In the genomic region with DNA sequence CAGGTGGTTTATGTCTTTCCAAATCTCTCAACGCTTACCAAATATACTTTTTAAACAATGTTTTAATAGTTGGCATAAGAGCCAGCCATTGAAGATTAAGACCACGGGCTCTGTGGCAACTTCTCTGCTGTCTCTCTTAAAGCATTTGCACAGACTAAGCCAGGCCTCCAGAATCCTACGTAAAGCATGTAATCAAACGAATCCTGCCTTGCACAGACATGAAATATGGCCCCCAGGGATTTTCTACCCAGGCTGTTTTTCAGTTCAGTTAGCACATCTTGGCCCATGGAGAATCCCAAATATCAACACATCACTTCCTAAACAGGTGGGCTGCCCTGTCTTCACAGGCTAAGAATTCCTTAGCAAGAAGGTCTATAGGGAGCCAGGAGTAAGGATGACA, we compare ENCODE assay signal across 20 mouse cellular contexts.
DNase-seq lines count a peak whose midpoint lies in the region; ATAC-seq and TF ChIP-seq lines count a peak whose summit lies in the region.
"Had no signal": no experiment of that assay in that cellular context is flagged by ENCODE, and none has a peak within 500 bp of the region (broad histone marks: within the 10 kb centered on the region; RNA-seq: fewer than 3 reads in every experiment).

No protein-coding gene starts in this region.

- H3K4me1 ChIP-seq in embryonic facial prominence, embryonic 11.5 days (ENCODE audit: control insufficient read depth, insufficient read depth, low read length) = no peaks in the 10 kb centered on the region
- H3K4me1 ChIP-seq in embryonic facial prominence, embryonic 10.5 days = peaks cover 5% of the 10 kb centered on the region; the same call in 1 of the 2 replicates
- H3K4me1 ChIP-seq in lung, postnatal 0 days (ENCODE audit: insufficient read depth, low read depth, low read length) = no peaks in the 10 kb centered on the region
- H3K4me1 ChIP-seq: forebrain, embryonic 12.5 days; heart, embryonic 10.5 days; hindbrain, embryonic 13.5 days had no signal

- H3K36me3 ChIP-seq in embryonic facial prominence, embryonic 11.5 days (replicated peaks; ENCODE audit: control insufficient read depth, insufficient read depth, low read depth, low read length) = no peaks in the 10 kb centered on the region
- H3K36me3 ChIP-seq in embryonic facial prominence, embryonic 10.5 days (replicated peaks) = no peaks in the 10 kb centered on the region
- no peaks in the 10 kb centered on the region for H3K36me3 ChIP-seq in lung, postnatal 0 days (ENCODE audit: insufficient read depth, low read length)
- H3K36me3 ChIP-seq: forebrain, embryonic 12.5 days; heart, embryonic 10.5 days; hindbrain, embryonic 13.5 days had no signal

- no peaks in the 10 kb centered on the region for H3K27me3 ChIP-seq in embryonic facial prominence, embryonic 11.5 days (ENCODE audit: control insufficient read depth, insufficient read depth, low read length)
- H3K27me3 ChIP-seq in embryonic facial prominence, embryonic 10.5 days (replicated peaks; ENCODE audit: low read depth, poor library complexity, severe bottlenecking) = no peaks in the 10 kb centered on the region
- no peaks in the 10 kb centered on the region for H3K27me3 ChIP-seq in lung, postnatal 0 days (replicated peaks; ENCODE audit: insufficient read depth, low read length)
- H3K27me3 ChIP-seq: forebrain, embryonic 12.5 days; hindbrain, embryonic 13.5 days had no signal

- no peak for ATAC-seq in embryonic facial prominence, embryonic 11.5 days (replicated peaks; ENCODE audit: insufficient number of reproducible peaks, low FRiP score, low TSS enrichment, low read depth)
- ATAC-seq in lung, postnatal 0 days = no peak
- ATAC-seq in activated CD4-positive, CD25-positive, alpha-beta regulatory T cell, adult 4 months = no peak
- ATAC-seq: hindbrain, postnatal 0 days; intestine, postnatal 0 days had no signal

- no peak overlapping the region for H3K27ac ChIP-seq in embryonic facial prominence, embryonic 11.5 days (replicated peaks; ENCODE audit: low read depth, low read length)
- no peak overlapping the region for H3K27ac ChIP-seq in embryonic facial prominence, embryonic 10.5 days (replicated peaks)
- no peak overlapping the region for H3K27ac ChIP-seq in lung, postnatal 0 days (ENCODE audit: low read length)
- H3K27ac ChIP-seq: forebrain, embryonic 12.5 days; heart, embryonic 10.5 days; hindbrain, embryonic 13.5 days; hindbrain, postnatal 0 days had no signal

- no peak for TF ChIP-seq CTCF in lung, postnatal 0 days (IDR thresholded peaks at IDR 0.05)

- peak; percentile 36 for DNase-seq in embryonic facial prominence, embryonic 11.5 days (ENCODE audit: low spot score)
- no peak for DNase-seq in embryonic facial prominence, embryonic 10.5 days (ENCODE audit: low spot score)
- peak; percentile 11 for DNase-seq in A20 (ENCODE audit: low read depth, low spot score)
- DNase-seq in embryo, embryonic 11.5 days (ENCODE audit: low read depth, low spot score) = peak; percentile 45
- peak; percentile 47 for DNase-seq in forelimb bud, embryonic 11.5 days (ENCODE audit: low read depth, low spot score)
- DNase-seq in lung, postnatal 0 days (ENCODE audit: low spot score) = no peak
- DNase-seq: adrenal gland, postnatal 10 days; cerebellum, adult 11 months; cerebellum, adult 8-10 months; cerebellum, postnatal 14 days; gastrocnemius, postnatal 36 days; heart, adult 18-20 months; heart, postnatal 10 days; kidney, adult 9 months had no signal

- no peak overlapping the region for H3K9ac ChIP-seq in embryonic facial prominence, embryonic 11.5 days (replicated peaks; ENCODE audit: low read length)
- no peak overlapping the region for H3K9ac ChIP-seq in lung, postnatal 0 days (replicated peaks; ENCODE audit: low read depth)
- H3K9ac ChIP-seq: forebrain, embryonic 12.5 days; hindbrain, embryonic 13.5 days had no signal

- TF ChIP-seq EP300 in lung, postnatal 0 days (IDR thresholded peaks at IDR 0.05) = no peak

- WGBS in embryonic facial prominence, embryonic 11.5 days = 52% methylated on average over 4 of the region's 4 CpGs
- WGBS in embryonic facial prominence, embryonic 10.5 days = 79% methylated on average over 4 of the region's 4 CpGs
- 41% methylated on average over 4 of the region's 4 CpGs for WGBS in lung, postnatal 0 days

- no peaks in the 10 kb centered on the region for H3K9me3 ChIP-seq in embryonic facial prominence, embryonic 11.5 days (replicated peaks; ENCODE audit: control insufficient read depth, low read length)
- no peaks in the 10 kb centered on the region for H3K9me3 ChIP-seq in embryonic facial prominence, embryonic 10.5 days
- no peaks in the 10 kb centered on the region for H3K9me3 ChIP-seq in lung, postnatal 0 days (ENCODE audit: low read length)
- H3K9me3 ChIP-seq: forebrain, embryonic 12.5 days; heart, embryonic 10.5 days; hindbrain, embryonic 13.5 days had no signal

- no peak overlapping the region for H3K4me2 ChIP-seq in embryonic facial prominence, embryonic 11.5 days (ENCODE audit: low read depth, low read length)
- no peak overlapping the region for H3K4me2 ChIP-seq in lung, postnatal 0 days (replicated peaks; ENCODE audit: low read depth, low read length)
- H3K4me2 ChIP-seq: forebrain, embryonic 12.5 days; hindbrain, embryonic 13.5 days had no signal

- H3K4me3 ChIP-seq in embryonic facial prominence, embryonic 11.5 days (ENCODE audit: low read depth, low read length) = no peak overlapping the region
- no peak overlapping the region for H3K4me3 ChIP-seq in embryonic facial prominence, embryonic 10.5 days
- no peak overlapping the region for H3K4me3 ChIP-seq in lung, postnatal 0 days (ENCODE audit: low read depth, low read length)
- H3K4me3 ChIP-seq: forebrain, embryonic 12.5 days; heart, embryonic 10.5 days; hindbrain, embryonic 13.5 days had no signal

Comparison
In these comparisons a context has a peak if more than half of its experiments do, and no peak if none do; other contexts are left out.
1. DNase-seq: peak in embryonic facial prominence, embryonic 11.5 days (single experiment), A20 (single experiment), embryo, embryonic 11.5 days (single experiment) and forelimb bud, embryonic 11.5 days (single experiment); none in embryonic facial prominence, embryonic 10.5 days (single experiment) and lung, postnatal 0 days (single experiment).